Mouse (Mus musculus): ENCODE data around the gene Chrne.

Chrne gene

GRCm38 (mm10) chr11:70628431-70628830 lies 9.4 kb upstream of the Chrne start:
- no peak for DNase-seq (ENCODE audit: low read depth, low spot score)

DNA sequence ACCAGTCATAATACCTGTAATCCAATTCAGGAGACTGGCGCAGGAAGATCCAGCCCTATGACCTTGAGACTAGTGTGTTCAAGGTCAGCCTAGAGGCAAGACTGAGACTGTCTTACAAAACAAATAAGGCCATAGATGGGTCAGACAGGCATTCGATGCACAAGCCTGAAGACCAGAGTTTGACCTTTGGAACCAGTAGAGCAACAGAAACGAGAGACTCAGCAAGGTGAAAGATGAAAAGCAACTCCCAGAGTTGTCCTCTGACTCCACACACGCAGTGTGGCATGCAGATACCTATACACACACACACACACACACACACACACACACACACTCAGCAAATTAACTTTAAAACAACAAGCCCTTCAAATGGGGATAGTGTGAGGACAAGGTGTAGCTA lies 7.9 kb upstream of the Chrne start:
- no peak for DNase-seq (ENCODE audit: low read depth, low spot score)

GRCm38 (mm10) chr11:70625473-70625872 lies 6.5 kb upstream of the Chrne start:
- peak; percentile 66 for DNase-seq (ENCODE audit: low read depth, low spot score)

DNA sequence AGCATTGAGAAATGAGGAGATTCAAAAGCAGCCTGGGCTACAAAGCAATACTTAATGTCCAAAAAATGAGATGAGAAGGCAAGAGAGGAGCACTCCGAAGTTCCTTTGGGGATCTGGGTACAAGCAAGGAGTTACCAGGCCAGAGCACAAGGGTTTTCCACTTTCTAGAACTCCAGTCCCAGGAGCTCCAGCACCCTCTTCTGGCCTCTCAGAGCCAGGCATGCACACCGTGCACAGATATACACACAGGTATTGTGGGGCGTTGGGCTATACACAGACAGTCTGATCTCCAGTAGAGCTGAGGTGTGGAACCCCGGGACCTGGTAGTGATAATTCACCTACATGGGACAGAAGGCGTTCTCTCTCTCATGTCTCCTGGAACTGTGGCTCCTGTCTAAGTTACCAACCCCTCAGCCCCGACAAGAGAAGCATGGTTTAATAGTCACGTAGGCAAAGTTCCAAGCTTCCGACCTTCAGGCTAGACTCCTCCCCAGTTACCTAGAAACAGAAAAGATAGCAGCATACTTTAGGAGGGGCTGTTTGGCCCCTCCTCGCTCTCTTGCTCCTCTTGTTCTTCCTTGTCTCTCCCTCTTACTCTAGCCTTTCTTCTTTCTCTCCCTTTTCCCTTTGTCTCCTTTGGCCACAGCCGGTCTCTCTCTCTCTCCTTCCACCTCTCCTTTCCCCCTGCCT lies 4.2 kb upstream of the Chrne start:
- no peak for DNase-seq (ENCODE audit: low read depth, low spot score)

DNA sequence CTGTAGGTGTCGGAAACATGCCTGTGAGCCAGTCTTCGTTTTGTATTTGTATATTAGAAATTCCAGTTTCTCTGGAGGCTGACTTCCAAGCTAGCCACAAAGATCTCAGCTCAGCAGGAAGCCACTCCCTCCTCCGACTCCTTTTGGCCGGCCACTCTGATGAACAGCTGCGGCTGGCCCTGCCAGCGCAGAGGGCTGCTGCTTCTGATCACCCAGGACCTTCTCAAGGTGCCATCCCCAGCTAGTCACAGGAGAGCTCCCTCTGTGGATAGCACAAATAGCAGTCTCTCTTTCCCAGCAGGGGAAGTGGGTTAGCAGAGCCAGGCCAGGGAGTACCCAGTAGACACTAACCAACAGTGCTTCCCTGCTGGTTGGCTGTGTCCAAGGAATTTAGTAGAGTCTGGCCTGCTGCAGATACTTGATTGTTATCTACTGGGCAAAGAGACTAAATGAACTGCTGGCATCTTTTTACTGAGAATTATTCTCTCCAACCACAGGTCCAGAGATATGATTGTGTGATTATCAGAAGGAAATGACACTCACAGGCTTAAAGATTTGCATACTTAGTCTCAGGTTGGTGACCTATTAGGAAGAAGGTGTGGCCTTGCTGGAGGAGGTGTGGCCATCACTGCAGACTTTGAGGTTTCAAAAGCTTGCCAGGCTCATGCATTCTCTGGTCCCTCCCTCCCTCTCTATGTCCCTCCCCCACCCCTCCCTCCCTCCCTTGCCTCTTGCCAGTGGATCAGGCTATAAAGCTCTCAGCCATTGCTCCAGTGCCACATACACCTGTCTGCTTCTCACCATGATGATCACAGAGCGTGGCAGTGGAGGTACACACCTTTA lies 3.2 kb upstream of the Chrne start:
- DNase-seq (ENCODE audit: low read depth, low spot score), result peak; percentile 78

GRCm38 (mm10) chr11:70615516-70616093 lies 3.4 kb downstream of the Chrne start, which contains the start of gene 4930544D05Rik:
TSS of gene 4930544D05Rik (plus strand) at chr11:70615848.
- DNase-seq (ENCODE audit: low read depth, low spot score), result peak; percentile 87

DNA sequence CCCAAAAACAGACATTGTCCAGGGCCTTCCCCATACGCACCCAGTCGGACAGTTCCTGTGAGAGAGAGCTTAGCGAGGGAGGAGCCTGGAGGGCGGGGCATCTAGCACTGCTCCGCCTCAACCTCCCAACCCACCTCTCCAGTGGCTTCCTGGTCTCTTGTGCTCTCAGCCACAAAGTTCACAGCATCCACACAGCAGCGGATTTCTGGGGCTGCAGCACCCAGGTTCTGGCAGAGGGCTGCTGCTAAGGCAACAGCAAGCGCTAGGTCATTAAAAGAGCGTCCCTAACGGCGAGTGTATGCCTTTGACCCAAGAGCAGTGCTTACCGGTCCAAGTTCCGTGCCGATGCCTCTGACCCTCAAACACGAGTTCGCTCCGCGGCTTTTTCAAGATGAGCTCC lies 3.9 kb downstream of the Chrne start:
- peak; percentile 90 for DNase-seq (ENCODE audit: low read depth, low spot score)

GRCm38 (mm10) chr11:70612505-70612904 lies 6.5 kb downstream of the Chrne start:
- DNase-seq (ENCODE audit: low read depth, low spot score), result no peak

DNA sequence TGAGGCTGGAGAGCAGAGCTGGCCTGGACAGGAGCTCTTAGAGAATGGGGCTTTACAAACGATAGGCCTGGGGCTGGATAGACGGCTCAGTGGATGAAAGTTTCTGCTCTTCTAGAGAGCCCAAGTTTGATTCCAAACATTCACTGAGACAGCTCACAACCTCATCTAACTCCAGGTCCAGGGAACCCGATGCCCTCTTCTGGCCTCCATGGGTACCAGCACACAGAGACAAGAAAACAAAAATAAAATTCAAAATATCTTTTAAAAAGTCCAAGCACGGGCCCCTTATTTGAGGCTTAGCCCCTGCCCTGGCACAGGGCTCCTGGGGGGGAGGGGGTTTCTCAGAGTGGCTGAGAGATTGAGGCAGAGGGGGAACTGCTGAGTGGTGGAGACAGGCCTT lies 8.3 kb downstream of the Chrne start:
- DNase-seq (ENCODE audit: low read depth, low spot score), result no peak

DNA sequence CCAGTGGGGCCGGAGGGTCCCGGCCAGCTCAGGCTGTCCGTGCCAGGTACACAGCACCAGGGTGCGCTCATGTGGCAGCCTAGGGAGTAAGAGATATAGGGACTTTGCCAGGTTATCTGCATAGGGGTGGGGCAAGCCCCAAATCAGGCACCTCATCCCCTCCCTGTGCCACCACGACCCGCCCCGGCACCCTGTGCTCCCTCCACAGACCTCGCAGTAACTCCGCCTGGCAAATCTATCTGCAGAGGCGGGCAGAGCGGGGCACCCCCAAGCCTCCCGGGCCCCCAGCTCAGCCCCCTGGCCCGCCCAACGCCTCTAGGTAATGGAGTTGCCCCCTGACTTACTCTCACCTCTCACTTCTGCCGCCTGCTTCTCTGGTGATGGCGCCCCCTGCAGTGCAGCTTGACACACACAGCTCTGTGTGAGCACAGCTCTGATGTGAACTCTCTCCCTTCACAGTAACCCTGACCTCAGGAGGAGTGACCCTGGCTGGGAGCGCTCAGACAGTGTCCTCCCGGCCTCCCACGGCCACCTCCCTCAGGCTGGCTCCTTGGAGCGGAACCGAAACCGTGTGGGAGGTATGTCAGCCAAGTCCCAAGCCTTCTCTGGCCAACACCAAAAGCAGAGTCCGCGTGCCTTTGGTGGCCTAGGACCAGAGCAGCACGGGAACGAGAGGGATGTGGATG lies 10.5 kb downstream of the Chrne start:
- DNase-seq (ENCODE audit: low read depth, low spot score), result peak; percentile 33

DNA sequence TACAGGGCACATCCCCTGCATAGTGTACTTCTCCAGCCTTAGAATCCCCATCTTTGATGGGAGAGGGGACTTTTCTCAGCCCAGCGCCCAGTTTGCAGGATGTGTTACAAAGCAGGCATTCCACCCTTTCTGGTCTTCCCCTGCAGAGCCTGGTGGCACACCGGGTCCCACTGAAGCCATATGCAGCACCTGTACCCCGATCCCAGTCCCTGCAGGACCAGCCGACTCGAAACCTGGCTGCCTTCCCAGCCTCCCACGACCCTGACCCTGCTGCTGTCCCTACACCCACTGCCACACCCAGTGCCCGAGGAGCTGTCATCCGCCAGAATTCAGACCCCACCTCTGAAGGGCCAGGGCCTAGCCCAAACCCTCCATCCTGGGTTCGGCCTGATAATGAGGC lies 11.4 kb downstream of the Chrne start:
- no peak for DNase-seq (ENCODE audit: low read depth, low spot score)

DNA sequence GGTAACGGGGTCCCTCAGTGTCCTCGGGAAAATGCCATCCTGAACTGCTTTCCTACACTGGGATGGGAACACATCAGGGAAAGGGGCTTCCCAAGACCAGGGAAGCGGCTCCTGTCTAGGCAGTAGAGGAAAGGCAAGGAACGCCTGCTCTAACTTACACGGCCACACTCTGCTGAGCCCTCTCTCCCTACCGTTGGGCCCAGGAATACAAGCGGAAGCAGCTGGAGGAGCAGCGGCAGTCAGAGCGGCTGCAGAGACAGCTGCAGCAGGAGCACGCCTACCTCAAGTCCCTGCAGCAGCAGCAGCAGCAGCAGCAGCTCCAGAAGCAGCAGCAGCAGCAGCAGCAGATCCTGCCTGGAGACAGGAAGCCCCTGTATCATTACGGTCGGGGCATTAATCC lies 12.3 kb downstream of the Chrne start:
- no peak for DNase-seq (ENCODE audit: low read depth, low spot score)

DNA sequence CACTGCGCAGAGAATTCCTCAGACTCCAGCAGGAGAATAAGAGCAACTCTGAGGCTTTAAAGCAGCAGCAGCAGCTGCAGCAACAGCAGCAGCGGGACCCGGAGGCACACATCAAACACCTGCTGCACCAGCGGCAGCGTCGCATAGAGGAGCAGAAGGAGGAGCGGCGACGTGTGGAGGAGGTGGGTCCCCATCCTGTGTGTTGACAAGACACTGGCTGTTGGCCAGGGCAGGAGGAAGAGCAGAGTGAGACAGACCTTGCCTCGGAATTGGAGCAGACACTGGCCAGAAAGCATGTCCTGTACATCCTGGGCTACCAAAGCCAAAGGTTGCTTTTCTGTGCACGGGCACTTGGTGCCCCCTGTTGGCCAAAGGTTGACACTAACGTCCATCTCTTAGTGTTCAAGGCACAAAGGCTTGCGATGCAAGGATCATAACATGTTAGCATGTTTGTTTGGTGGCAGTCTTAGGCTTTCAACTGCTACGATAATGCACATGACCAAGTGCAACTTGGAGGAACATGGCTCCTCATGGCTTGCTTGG lies 13.9 kb downstream of the Chrne start:
- peak; percentile 81 for DNase-seq (ENCODE audit: low read depth, low spot score)

GRCm38 (mm10) chr11:70598451-70598953 lies 20.5 kb downstream of the Chrne start:
- DNase-seq (ENCODE audit: low read depth, low spot score), result no peak

GRCm38 (mm10) chr11:70597301-70597700 lies 21.7 kb downstream of the Chrne start:
- peak; percentile 77 for DNase-seq (ENCODE audit: low read depth, low spot score)

- no peak for DNase-seq (ENCODE audit: low read depth, low spot score)
These were observed 22.9 kb downstream of the Chrne start for GRCm38 (mm10) chr11:70596094-70596493.

- DNase-seq (ENCODE audit: low read depth, low spot score), result peak; percentile 57
These were observed 23.4 kb downstream of the Chrne start for GRCm38 (mm10) chr11:70595638-70596037.

DNA sequence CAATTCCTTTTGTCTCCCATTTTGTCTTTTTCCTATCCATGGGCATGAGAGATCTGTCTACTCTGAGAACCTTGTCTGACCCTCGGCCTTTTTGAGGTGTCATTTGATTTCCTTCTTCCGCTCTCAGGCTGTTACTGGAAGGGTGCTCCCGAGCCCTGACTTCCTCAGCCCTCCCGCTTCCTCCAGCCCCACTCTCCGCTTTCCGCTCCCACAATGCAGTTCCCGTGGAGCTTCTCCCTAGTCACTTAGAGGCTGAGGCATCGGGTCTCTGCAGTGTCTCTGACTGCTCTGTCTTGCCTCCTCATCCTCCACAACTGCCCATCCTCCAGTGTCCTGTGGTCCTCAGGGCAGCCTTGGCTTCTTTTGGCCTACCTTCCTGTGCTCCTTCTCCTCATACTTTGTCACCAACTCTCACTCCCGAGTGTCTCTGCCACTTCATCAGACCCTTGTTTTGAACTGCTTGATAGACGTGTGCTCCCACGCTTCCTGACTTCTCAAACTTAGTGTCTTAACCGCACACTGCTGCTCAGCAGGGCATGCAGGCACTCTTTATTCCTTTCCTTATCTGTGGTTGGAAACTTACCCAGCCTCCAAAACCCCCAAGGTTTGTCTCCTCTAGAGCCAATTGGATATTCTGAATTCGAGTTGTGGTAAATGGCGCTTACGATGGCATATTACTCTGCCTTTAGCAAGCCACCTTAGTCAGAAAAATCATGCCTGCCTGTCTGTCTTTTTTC lies 24.6 kb downstream of the Chrne start:
- DNase-seq (ENCODE audit: low read depth, low spot score), result peak; percentile 84

GRCm38 (mm10) chr11:70591733-70592132 lies 27.3 kb downstream of the Chrne start:
- DNase-seq (ENCODE audit: low read depth, low spot score), result peak; percentile 47

- DNase-seq (ENCODE audit: low read depth, low spot score), result no peak
These were observed 32.1 kb downstream of the Chrne start for GRCm38 (mm10) chr11:70586954-70587353.

DNA sequence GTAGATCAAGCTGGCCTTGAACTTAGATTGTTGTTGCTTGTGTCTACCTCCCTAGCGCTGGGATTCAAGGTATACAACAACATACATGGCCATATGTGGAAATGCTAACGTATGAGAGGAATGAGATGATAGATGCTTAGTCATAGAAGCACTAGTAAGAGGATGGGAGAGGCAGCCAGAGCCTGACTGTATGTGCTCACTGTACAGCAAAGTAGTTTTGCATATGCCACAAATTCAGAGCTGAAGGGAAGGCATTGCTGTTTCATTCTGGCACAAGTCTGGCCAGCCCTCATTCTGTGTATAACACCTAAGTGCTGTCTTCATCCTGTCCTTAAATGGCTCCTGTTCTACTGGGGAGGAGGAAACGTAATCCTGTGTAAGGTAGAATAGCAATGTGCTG lies 32.8 kb downstream of the Chrne start:
- no peak for DNase-seq (ENCODE audit: low read depth, low spot score)
